Mouse (Mus musculus) thymus, adult 2 months (tissue): Measurements from ENCODE around the gene Gpr108.

Experiments
- CTCF ChIP-seq: fragments of 200-500 bp; IDR thresholded peaks from 2 replicates; pipeline ENCODE4 v1.5.1; 2012; ENCODE audit warnings: mild to moderate bottlenecking, control low read depth, low read length, moderate library complexity, borderline replicate concordance; ENCODE audit not compliant: control insufficient read depth, poor library complexity, insufficient read depth; ENCODE audit errors: extremely low read depth
- POLR2A ChIP-seq: fragments of 200-500 bp; IDR thresholded peaks from 2 replicates; pipeline ENCODE4 v1.6.1; 2012; ENCODE audit warnings: mild to moderate bottlenecking, low read length, control low read depth, moderate library complexity; ENCODE audit not compliant: control insufficient read depth, poor library complexity, insufficient read depth; ENCODE audit errors: extremely low read depth

- TF ChIP-seq POLR2A (no peak), CTCF (no peak)
Measured at GRCm38 (mm10) chr17:57289252-57289651, 41.0 kb upstream of the Gpr108 start.
